ENCODE assay signal across 7 mouse cellular contexts in genomic region chr1:59765279-59765678, GRCm38 (mm10). TPM values are rescaled to one million over a fixed set of nuclear protein-coding genes. Genes with fewer than 3 reads are reported as not detected.
A peak's percentile ranks its signal among the peaks of the same experiment; 100 is the strongest.
DNase-seq lines count a peak whose midpoint lies in the region; ATAC-seq lines count a peak whose summit lies in the region.

No protein-coding gene starts in this region.

- peak overlapping the region; percentile 66 for H3K4me2 ChIP-seq in forebrain, embryonic 16.5 days (ENCODE audit: low read length)
- peak overlapping the region; percentile 96 for H3K4me2 ChIP-seq in liver, embryonic 11.5 days

- WGBS in forebrain, embryonic 16.5 days: 3% methylated on average over 4 of the region's 4 CpGs
- 3% methylated on average over 4 of the region's 4 CpGs for WGBS in liver, embryonic 11.5 days

- DNase-seq in liver, embryonic 11.5 days (ENCODE audit: low spot score): no peak
- no peak for DNase-seq in thymus, postnatal 25 days
- DNase-seq in cerebellum, postnatal 14 days: no peak

- H3K4me1 ChIP-seq in megakaryocyte, embryonic 14.5 days: peaks cover 29% of the 10 kb centered on the region
- H3K4me1 ChIP-seq in forebrain, embryonic 16.5 days (replicated peaks; ENCODE audit: control insufficient read depth, insufficient read depth, low read length): peaks cover 19% of the 10 kb centered on the region
- peaks cover 10% of the 10 kb centered on the region for H3K4me1 ChIP-seq in liver, embryonic 11.5 days (replicated peaks; ENCODE audit: control insufficient read depth, insufficient read depth, low read length)

- H3K27me3 ChIP-seq in megakaryocyte, embryonic 14.5 days (replicated peaks): peaks cover 2% of the 10 kb centered on the region
- no peaks in the 10 kb centered on the region for H3K27me3 ChIP-seq in forebrain, embryonic 16.5 days (replicated peaks; ENCODE audit: control insufficient read depth, insufficient read depth, low read length)
- H3K27me3 ChIP-seq in liver, embryonic 11.5 days (replicated peaks; ENCODE audit: control insufficient read depth, insufficient read depth, low read length): no peaks in the 10 kb centered on the region

- no peaks in the 10 kb centered on the region for H3K36me3 ChIP-seq in megakaryocyte, embryonic 14.5 days (replicated peaks; ENCODE audit: low read length)
- H3K36me3 ChIP-seq in forebrain, embryonic 16.5 days (ENCODE audit: control insufficient read depth, insufficient read depth): no peaks in the 10 kb centered on the region
- H3K36me3 ChIP-seq in liver, embryonic 11.5 days (ENCODE audit: control insufficient read depth, insufficient read depth, low read length): no peaks in the 10 kb centered on the region

- no peak overlapping the region for H3K9ac ChIP-seq in forebrain, embryonic 16.5 days (replicated peaks; ENCODE audit: low read depth, low read length)
- H3K9ac ChIP-seq in liver, embryonic 11.5 days (ENCODE audit: low read depth, low read length): no peak overlapping the region

- H3K4me3 ChIP-seq in megakaryocyte, embryonic 14.5 days (replicated peaks): peak overlapping the region; percentile 97
- peak overlapping the region; percentile 46 for H3K4me3 ChIP-seq in forebrain, embryonic 16.5 days (replicated peaks; ENCODE audit: low read length)
- H3K4me3 ChIP-seq in liver, embryonic 11.5 days (ENCODE audit: low read depth, low read length): peak overlapping the region; percentile 39

- H3K9me3 ChIP-seq in megakaryocyte, embryonic 14.5 days: no peaks in the 10 kb centered on the region
- no peaks in the 10 kb centered on the region for H3K9me3 ChIP-seq in forebrain, embryonic 16.5 days (ENCODE audit: control insufficient read depth, low read length)
- no peaks in the 10 kb centered on the region for H3K9me3 ChIP-seq in liver, embryonic 11.5 days (ENCODE audit: control insufficient read depth, low read length)

- ATAC-seq in megakaryocyte, adult 5-6 weeks (ENCODE audit: poor library complexity, severe bottlenecking): no peak
- no peak for ATAC-seq in forebrain, embryonic 16.5 days
- ATAC-seq in liver, embryonic 11.5 days (replicated peaks; ENCODE audit: low FRiP score): no peak
- ATAC-seq in CD4-positive, CD25-positive, alpha-beta regulatory T cell, adult 4 months: no peak

- H3K27ac ChIP-seq in forebrain, embryonic 16.5 days (ENCODE audit: low read length): no peak overlapping the region
- H3K27ac ChIP-seq in liver, embryonic 11.5 days (ENCODE audit: low read depth, low read length): no peak overlapping the region

RNA-seq across cellular contexts. Expression of gene Bmpr2, which starts 2.1 kb away (rescaled TPM):
- polyA plus RNA-seq in megakaryocyte, embryonic 14.5 days (2012; ENCODE audit: insufficient read depth, low replicate concordance): 0.28 TPM in 1 of 2 replicates, not detected in the other
- total RNA-seq in megakaryocyte, adult 5-6 weeks (2015): 45.0 and 49.3 TPM in 2 replicates
- 23.0 and 26.1 TPM in 2 replicates for total RNA-seq in megakaryocyte, adult 5-6 weeks (2017)
- 13.5 and 15.4 TPM in 2 replicates for polyA plus RNA-seq in forebrain, embryonic 16.5 days (2015; fragmentation: Nextera tagmentation; extraction: Ambion mirVana)
- polyA plus RNA-seq in liver, embryonic 11.5 days (2014; fragmentation: Nextera tagmentation; extraction: Ambion mirVana): 4.1 and 5.2 TPM in 2 replicates
- polyA plus RNA-seq in CD4-positive, CD25-positive, alpha-beta regulatory T cell, adult 4 months (2017; shearing (Covaris generic)): 1 to 10 TPM; 2.6 to 3.0 TPM

Comparison
In these comparisons a context has a peak if more than half of its experiments do, and no peak if none do; other contexts are left out.
1. H3K4me3 ChIP-seq: peak in every context shown above with its lines; median percentile 97 in megakaryocyte, embryonic 14.5 days; 46 in forebrain, embryonic 16.5 days; 39 in liver, embryonic 11.5 days.